Mouse (Mus musculus) left cerebral cortex, adult 11 months (tissue): Measurements from ENCODE around the gene Cant1.
A peak's percentile ranks its signal among the peaks of the same experiment; 100 is the strongest.
"Not testable (repeated sequence)": the region's sequence is repeated elsewhere in the genome, so short reads cannot be mapped to it uniquely, and the experiment has no call there.

Experiments
- DNase-seq: peaks from one replicate; pipeline ENCODE4 v3.0.0; 2022; ENCODE audit warnings: low spot score

The Cant1 gene

GRCm38 (mm10) chr11:118408051-118408740 is 10.7 kb downstream of the Cant1 start:
- no peak for DNase-seq

GRCm38 (mm10) chr11:118407318-118407910 is 11.5 kb downstream of the Cant1 start:
- no peak for DNase-seq

- DNase-seq = no peak
Observed at GRCm38 (mm10) chr11:118406521-118406920, 12.4 kb downstream of the Cant1 start.

- DNase-seq = no peak
Observed at GRCm38 (mm10) chr11:118405311-118405710, 13.6 kb downstream of the Cant1 start.

GRCm38 (mm10) chr11:118403951-118404899 is 14.7 kb downstream of the Cant1 start:
- DNase-seq = no peak

- DNase-seq = no peak
Observed at GRCm38 (mm10) chr11:118403183-118403582, 15.7 kb downstream of the Cant1 start.

GRCm38 (mm10) chr11:118401760-118402280 is 17.1 kb downstream of the Cant1 start, which contains the start of gene Lgals3bp:
Lgals3bp (minus strand) TSS chr11:118402092.
- peak; percentile 55 for DNase-seq

- no peak for DNase-seq
Observed at GRCm38 (mm10) chr11:118401195-118401594, 17.7 kb downstream of the Cant1 start.

- DNase-seq = no peak
Observed at GRCm38 (mm10) chr11:118400566-118400936, 18.3 kb downstream of the Cant1 start.

GRCm38 (mm10) chr11:118399891-118400565 is 18.9 kb downstream of the Cant1 start:
- no peak for DNase-seq

GRCm38 (mm10) chr11:118397806-118398530 is 20.9 kb downstream of the Cant1 start:
- DNase-seq = no peak

- no peak for DNase-seq
Observed at GRCm38 (mm10) chr11:118394538-118394937, 24.3 kb downstream of the Cant1 start.

- no peak for DNase-seq
Observed at GRCm38 (mm10) chr11:118393991-118394390, 24.9 kb downstream of the Cant1 start.

- not testable (repeated sequence) for DNase-seq
Observed at GRCm38 (mm10) chr11:118387816-118388215, 31.1 kb downstream of the Cant1 start.

GRCm38 (mm10) chr11:118379251-118380009 is 39.5 kb downstream of the Cant1 start:
- peak; percentile 50 for DNase-seq

- DNase-seq = no peak
Observed at GRCm38 (mm10) chr11:118378656-118379055, 40.2 kb downstream of the Cant1 start.

- DNase-seq = not testable (repeated sequence)
Observed at GRCm38 (mm10) chr11:118376323-118376722, 42.6 kb downstream of the Cant1 start.

GRCm38 (mm10) chr11:118375881-118376280 is 43.0 kb downstream of the Cant1 start:
- DNase-seq = no peak

- no peak for DNase-seq
Observed at GRCm38 (mm10) chr11:118375461-118375860, 43.4 kb downstream of the Cant1 start.

GRCm38 (mm10) chr11:118375006-118375405 is 43.9 kb downstream of the Cant1 start:
- no peak for DNase-seq
